Mouse (Mus musculus) cerebellum, postnatal 4 days (tissue): ENCODE results near the gene Gnptg.

Experiments used
- DNase-seq, 2 experiments: peaks; one replicate each; pipeline ENCODE4 v3.0.0; 2022; ENCODE audit warnings: low spot score in 2 of 2, mixed read lengths in 1 of 2

The Gnptg gene

DNA sequence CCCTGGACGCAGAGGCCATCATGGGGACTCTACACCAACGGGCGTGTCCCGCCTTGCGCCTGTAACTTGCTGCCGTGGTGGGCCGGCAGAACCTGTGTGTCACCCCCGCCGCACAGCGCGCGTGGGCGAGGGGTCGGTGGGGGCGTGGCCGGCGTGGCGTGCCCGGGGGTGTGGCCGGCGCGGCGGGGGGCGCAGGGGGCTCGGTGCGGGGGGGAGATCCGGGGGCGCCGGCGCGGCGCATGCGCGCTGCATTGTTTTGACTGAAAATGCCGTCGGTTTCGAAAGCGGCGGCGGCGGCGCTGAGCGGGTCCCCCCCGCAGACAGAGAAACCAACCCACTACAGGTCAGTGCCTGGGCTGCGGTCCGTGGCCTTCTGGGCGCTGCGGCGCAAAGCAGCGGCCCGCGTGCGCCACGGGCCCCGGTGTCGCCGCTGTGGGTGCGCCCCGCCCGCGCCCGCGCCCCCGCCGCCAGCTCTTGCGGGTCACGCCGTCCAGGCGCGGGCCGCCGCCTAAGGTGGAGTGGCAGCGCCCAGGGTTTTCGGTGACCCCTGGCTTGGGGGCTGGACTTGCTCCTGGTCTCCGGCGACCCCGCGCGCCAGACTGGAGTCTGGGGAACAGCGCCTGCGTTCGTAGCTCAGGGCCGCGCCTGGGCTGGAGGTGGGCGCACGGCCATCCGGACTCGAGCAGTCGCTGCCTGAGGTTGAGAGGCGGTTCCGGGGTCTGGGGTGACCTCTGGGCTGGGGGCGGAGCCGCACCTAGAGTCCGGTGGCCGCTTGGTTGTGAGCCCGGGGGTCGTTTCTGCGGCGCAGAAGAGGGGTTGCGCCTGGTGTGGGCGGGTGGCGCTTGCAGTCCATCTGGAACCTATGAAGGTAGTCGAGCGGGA, 51.5 kb downstream of the Gnptg start, which contains the start of gene Unkl:
Gene Unkl (plus strand): TSS at position 248 of the 882 bp plus-strand sequence.
- peak; percentile 56 to 73 for DNase-seq

- DNase-seq, result no peak
Observed at GRCm38 (mm10) chr17:25187784-25188149, 52.2 kb downstream of the Gnptg start.

DNA sequence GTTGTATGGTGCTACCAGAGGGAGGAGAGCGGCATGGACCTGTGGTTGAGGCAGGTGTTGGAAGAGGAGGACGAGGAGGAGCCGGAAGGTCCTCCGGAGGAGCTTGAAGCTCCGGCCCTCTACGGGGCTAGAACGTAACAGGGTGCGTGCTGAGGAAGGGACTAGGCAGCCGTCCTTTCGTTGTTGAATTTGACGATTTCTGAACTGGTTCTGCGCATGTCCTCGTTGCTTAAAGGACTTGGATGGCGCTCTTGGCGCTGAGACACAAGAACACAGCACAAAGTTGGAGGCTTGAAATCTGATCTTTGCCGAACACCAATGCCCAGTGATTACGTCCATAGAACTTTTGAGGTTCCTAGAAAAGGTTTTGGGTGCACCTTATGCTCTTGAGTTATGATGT, 55.0 kb downstream of the Gnptg start:
- DNase-seq, result no peak

GRCm38 (mm10) chr17:25184129-25184691, 55.7 kb downstream of the Gnptg start, which contains the start of gene BC003965:
Gene BC003965 (plus strand): TSS chr17:25184554.
- DNase-seq, result peak; percentile 97 to 98
